Mouse (Mus musculus) kidney, adult 11 months (tissue): ENCODE data around the gene Crls1.

Experiments used
- DNase-seq: peaks from one replicate; pipeline ENCODE4 v3.0.0; 2022

The Crls1 gene

DNA sequence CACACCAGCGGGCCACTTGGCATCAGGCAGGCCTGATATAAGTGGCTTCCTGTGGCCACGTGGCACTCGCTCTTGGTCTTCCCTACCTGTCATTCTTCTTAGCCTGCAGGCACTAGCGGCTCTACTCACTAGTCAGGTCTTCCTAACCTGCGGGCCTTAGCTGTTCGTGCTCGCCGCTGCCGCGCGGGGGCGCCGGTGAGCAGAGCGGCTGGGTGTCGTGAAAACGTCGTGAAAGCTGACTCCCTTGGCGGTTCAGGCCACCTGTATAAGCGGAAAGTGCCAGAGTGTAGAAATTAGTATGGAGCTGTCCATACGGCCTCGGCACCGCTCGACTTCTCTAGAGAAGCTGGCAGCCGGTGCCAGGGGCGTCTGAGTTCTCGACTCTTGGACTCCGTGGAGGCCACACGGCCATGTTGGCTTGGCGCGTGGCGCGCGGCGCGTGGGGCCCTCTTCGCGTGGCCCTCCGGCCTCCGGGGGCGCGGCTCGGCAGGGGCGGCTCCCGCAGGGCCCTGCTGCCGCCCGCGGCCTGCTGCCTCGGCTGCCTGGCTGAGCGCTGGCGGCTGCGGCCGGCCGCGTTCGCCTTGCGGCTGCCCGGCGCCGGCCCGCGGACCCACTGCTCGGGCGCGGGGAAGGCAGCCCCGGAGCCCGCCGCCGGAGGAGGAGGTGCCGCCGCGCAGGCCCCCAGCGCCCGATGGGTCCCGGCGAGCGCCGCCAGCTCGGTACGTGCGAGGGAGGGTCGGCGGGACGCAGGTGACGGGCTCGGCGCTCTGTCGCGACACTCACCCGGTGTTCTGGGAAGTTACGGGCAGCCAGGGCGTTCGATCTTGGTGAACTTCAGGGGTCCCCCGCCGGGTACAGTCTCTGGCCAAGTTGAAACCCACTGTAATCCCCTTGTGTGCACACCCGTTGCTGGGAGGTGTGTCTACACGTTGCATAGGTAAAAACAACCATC lies at the start of gene Crls1:
Gene Crls1, plus strand, starts transcription at position 260 of the 952 bp plus-strand sequence.
- peak; percentile 95 for DNase-seq

DNA sequence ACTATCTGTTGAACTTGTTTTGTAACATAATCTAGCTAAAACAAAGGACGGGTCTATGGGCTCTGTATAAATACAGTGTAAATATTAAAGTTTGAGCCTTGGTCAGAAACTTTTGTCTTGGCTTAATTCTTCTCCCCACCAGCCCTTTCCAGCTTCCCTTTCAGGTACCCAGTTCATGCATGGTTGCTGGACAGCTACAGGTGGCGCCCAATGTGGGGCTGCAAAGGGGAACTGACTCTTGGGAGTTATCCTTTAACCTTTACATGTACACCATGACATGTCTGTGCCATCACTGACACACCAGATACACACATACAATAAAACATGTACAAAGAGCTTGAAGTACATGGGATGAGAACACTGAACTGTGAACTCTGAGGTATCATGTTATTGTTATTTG lies 43.5 kb upstream of the Crls1 start:
- DNase-seq: no peak

DNA sequence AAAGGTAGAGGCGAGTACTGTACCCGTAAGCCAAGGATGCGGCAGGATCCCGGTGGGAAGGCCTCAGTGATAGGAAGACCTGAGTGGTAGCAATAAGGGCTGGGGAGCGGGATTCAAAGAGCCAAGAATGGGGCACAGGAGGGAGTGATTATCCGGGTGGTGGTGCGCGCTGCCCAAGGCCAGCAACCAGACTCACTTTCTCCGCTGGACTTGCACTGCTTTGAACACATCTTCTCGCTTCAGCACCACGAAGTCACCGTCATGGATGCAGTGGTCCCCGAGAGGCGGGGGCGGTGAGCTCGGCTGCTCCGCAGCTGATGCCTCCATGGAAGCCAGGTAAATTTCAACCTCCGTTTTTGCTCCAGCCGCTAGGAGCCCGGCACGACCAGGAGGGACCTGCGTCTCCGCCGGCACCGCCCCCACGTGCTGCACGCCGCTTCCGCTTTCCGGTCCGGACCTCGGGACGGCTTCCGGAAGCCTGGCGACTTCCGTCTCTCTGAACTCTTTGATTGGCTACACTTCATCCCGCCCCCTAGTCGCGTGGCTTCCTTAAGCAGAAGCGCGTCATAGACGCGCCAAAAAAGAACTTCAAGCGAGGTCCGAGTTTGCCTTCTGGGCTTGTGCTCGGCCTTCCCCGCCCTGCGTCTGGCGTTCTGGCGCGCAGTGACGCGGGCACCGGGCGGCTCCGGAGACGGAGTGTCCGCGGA lies 30.7 kb upstream of the Crls1 start, which contains the start of the genes Trmt6 and Mcm8:
Gene Trmt6, minus strand, starts transcription at position 448 of the 707 bp plus-strand sequence.
Gene Mcm8, plus strand, starts transcription at position 534 of the 707 bp plus-strand sequence.
- peak; percentile 91 for DNase-seq

DNA sequence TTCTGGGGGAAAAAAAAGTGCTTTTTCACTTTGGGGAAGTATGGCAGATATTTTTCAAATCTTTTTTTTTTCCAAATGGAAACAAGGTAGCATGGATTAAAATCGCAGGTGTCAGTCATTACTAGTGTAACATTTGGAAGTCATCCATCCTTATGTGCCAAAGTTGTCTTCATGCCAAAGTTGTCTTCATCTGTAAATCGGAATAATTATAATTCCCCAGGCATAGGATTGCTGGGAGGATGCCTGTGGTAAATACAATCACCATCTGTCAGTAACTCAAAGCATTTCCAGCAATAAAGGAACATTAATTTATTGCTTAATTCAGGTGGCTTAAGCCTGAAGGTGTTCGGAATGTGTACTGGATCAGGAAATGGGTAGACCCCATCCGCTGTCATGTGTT lies 5.4 kb upstream of the Crls1 start:
- DNase-seq: no peak

DNA sequence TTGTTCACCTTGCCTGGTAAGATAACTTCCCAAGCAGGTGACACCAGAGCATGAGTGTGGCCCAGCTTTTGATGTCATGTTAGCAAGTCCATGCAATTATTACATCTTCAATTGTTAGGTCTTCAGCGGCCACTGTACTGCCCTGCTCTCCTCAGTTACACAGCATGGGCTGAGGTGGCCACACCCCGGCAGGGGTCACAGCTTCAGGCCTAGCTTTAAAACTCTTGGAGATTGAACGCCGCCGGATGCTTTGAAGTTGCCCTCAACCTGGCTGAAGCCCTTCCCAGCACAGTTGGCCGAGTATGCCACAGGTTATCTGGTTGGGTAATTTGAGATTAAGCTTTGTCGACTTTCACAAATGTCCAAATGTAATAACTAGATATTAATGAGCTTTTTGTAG lies 1.1 kb downstream of the Crls1 start:
- no peak for DNase-seq

DNA sequence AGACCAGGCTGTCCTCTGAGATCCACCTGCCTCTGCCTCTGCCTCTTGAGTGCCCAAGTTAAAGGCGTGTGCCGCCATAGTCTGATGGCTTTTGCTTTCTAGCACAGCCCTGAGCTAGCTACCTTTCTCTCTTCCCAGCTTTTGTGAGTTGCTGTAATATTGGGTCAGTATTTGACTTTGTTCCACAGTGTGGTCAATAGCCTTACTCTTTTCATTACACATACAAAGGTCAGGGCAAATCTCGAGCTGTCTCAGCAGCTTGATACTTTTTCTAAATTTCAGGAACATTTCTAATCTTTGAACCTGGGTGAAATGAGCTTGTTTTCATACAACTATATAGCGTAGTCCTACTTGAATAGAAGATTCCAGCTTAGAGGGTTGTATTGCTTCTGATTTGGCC lies 1.9 kb downstream of the Crls1 start:
- DNase-seq: no peak

DNA sequence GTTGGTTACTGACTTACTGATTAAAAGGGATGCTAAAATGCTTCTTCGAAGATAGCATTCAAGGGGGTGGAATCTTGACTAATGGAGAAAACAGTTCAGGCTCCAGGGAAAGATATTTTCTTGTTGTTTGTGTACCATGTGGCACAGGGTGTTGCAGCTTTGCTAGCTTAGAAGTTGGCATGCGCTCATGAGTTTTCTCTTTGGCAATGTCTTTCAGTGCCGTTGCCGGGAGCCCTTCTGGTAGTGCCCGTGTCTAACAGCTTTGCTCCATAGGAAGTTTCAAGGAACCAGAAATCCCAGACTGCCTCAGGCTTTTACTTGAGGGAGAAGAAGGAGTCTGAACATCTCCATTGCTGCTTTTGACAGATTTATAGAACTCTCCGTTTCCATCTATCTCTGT lies 2.7 kb downstream of the Crls1 start:
- DNase-seq: no peak

DNA sequence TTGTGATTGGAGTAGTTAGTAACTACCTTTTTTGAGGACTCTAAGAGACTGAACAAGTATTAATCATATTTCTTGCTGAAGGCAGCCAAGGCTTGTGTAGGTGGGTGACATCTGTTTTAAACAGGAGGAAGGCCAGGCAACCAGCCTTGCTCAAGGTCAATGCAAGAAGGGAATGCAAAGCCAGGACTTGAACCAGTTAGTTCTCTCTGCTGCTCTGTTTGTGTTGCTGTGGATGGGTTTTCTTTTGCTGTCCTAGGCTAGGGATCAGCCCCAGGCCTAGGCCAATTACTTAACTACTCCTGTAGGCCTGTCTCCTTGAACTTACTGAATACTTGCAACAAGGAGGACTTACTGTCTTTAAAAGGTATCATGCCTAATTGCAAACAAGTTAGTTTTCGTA lies 6.6 kb downstream of the Crls1 start:
- DNase-seq: no peak

DNA sequence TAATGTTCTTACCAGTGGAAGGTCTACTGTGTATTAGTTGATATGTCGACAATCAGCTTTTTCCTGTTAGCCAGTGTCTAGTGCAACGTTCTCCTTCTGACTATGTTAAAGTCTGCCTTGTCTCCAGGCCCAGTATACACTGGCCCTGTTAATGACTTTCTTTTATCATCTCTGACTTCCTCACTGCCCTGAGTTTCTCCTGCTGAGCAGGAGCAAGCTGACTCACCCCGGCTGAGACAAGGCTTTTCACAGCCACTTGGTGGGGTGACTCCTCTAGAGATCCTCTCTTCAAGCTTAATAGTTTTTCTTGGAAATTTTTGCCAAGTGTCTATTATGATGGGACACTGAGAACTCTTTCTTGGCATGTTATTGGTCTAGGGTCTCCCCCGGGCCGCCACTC lies 9.9 kb downstream of the Crls1 start:
- DNase-seq: no peak

DNA sequence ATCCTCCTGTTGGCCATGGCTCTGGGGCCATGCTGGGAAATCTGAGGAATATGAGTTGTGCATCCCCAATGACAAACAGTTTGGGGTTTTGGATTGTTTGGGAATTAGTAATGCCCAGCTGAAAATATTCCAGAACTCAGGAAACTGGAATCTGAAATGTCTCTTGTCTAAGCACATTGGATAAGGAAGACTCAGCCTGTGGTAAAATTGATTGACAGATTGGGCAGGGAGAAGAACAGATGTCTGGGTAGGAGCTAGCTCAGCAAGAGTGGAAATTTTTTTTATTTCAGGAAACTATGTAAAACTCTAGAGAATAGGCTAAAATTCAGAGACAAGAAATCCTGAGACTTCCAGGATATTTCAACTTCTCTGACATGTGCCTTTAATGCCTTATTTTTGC lies 14.0 kb downstream of the Crls1 start:
- DNase-seq: no peak

DNA sequence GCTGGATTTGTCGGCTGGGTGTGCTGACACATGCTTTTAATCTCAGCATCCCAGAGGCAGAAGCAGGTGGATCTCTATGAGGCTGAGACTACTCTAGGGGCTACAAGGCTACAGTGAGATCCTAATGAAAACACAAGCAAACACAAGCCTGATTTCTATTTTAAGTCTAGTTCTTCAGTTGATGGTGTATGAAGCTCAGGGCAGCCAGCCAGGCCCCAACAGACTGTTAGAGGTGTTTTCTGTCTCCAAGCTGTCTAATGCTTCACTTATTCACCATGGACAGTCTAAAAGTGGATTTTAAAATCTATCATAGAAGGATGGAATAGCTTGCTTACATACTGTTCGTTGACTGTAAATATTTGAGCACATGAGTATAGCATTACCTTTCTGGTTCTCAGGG lies 15.0 kb downstream of the Crls1 start:
- no peak for DNase-seq

DNA sequence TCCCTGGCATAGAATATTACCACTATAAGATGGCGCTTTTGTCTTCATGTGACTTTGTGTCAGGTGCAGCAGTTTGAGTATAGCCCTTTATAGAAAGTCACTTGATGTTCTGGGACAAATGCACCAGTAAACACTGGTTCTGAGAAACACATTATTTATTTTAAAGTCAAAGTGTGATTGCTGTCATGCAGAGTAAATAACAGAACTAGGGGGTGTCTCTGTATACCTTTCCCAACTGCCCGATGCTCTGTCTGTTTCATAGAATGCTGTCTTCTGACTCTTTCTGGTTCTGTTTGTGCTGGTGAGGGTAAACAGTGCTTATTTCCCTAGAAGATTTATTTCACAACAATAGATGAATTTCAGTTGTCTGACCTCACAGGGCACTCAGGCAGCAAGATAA lies 16.9 kb downstream of the Crls1 start:
- DNase-seq: no peak

DNA sequence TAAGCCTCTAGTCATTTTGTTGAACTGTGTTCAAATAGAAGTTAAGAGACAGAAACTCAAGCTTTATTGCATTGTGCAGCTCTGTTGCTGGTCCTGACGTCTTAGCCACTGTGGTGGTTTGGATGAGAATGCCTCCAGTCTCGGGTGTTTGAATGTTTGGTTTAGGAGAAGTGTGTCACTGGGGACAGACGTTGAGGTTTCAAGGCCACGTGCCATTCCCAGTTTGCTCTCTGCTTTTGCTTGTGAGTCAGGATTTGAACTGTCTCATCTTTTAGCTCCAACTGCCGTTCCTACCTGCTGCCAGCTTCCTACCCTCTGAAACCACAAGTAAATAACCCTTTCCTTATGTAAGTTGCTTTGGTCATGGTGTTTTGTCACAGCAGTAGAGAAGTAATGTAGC lies 21.1 kb downstream of the Crls1 start:
- no peak for DNase-seq

DNA sequence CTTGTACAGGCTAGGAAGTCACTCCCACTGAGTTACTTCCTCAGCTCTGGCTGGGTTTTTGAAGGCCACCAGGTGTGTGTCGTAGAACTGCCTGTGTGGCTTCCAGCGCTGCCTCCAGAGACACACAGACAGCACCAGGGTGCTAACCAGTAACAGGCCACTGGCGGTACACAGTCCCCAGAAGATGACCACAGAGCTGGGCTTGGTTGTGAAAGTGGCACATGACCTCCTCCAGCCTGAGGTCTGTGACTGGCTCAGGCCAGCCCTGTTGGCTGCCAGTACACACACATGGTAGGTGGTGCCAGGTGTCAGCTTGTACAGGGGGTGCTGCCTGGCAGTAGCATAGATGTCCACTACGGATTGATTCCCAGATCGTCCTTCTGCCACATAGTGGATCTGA lies 23.2 kb downstream of the Crls1 start:
- DNase-seq: no peak

DNA sequence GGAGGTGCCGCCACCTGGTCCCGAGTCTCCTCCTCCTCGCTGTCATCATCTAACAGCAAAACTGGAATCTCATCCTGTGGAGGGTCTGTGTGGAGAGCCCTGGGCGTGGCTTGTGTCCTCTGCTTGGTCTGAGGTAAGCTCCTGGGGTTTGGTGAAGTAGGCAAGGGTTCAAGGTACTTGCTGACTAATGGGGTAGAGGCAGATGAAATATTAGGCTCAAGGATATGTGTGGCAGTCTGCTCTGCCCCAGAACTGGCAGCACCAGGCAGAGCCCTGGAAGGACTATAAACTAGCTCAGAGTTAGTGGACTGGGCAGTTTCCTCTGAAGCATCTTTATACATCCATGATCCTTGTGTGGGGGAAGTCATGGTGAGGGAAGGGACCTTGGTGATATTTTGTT lies 23.8 kb downstream of the Crls1 start:
- DNase-seq: no peak

DNA sequence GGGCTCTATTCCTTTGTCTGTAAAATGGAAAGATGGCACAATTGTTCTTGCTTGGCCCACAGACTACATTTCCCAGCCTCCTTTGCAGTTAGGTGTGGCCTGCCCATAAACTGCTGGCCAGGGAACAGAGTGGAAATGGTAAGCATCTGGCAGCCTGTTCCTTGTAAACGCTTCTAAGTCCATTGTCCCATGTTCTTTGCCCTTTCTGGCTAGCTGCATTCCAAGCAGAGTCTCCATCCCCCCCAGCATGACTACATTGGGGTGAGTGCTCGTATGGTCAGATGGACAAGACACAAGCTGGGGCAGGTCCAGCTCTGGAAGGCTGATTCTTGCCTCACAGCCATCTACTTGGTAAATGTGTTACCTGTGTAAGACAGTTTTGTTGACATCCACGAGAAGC lies 25.2 kb downstream of the Crls1 start:
- peak; percentile 96 for DNase-seq

DNA sequence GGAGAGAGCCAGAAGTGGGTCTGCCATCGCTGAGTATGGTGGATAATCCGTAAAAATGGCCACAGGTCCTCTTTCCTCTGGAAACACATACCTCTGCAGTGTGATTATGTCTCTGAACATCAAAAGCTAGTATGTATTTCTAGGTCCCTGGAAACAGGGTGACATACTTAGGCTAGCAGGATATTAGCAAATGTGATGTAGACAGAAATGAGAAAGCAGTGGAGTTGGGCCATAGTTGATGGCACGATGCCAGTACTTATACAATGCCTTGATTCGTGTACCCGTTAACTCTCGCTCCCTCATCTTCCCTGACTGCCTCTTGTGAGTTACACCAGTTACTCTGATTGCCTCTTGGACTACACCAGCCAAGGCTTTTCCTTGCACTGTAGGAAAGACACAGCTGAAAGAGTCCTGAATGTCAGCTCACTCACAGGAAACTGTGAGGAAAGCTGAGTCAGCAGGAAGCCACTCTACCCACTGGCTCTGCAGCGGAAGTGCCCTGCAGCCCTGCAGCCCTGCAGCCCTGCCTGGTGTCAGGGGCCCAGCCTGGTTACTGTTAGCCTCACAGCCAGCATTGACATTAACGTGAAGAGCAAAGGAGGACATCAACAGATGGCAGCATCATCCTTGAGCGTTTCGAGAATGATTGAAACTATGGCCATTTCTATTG lies 27.3 kb downstream of the Crls1 start:
- DNase-seq: no peak

DNA sequence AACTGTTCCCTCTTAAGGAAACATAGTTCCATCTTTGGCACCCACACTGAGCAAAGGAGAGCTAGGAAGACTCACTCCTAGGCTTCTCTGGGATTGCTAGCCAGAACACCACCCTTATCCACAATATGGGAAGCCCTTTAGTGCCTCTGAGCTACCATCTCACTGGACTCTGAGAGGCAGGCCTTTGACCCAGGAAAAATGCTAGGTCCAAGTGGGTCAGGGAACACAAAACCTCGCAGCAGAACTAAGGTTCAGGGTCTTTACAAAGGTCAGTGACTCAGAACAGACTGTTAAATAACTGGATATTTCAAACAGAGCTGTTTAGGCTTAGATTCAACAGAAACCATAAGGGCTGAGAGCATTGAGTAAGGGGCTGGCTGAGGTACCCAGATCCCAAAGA lies 30.5 kb downstream of the Crls1 start:
- peak; percentile 52 for DNase-seq

DNA sequence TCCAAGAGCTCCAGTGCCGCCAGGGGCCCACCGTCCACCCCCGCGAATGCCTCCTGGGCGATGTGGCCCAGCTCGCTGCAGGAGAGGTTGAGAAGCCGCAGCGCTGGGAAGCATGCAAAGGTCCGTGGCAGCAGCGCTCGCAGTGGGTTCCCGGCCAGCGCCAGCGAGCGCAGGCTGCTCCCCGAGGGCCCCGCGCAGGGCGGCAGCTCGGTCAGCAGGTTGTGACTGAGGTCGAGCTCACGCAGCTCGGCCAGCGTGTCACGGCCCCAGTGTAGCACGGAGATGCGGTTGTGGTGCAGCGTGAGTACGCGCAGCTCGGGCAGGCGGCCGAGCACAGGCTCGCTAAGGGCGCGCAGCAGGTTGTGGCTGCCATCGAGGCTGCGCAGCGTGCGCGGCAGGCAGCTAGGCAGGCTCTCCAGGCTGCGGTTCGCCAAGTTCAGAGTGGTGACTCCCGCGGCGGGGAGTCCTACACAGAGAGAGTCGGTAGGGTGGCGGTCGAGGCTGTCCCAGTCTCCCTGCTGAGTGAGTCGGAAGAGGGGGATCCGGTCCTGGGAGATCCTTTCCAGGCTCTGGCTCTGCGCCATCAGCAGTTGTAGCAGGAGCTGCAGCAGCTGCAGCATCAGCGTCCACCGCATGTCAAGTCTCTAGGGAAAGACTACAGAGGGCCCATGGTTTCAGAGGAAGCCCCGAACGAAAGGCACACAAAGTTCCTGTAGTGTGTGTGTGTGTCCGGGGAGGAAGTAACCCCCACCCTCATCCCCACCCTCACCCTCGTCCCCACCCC lies 33.0 kb downstream of the Crls1 start:
- no peak for DNase-seq

DNA sequence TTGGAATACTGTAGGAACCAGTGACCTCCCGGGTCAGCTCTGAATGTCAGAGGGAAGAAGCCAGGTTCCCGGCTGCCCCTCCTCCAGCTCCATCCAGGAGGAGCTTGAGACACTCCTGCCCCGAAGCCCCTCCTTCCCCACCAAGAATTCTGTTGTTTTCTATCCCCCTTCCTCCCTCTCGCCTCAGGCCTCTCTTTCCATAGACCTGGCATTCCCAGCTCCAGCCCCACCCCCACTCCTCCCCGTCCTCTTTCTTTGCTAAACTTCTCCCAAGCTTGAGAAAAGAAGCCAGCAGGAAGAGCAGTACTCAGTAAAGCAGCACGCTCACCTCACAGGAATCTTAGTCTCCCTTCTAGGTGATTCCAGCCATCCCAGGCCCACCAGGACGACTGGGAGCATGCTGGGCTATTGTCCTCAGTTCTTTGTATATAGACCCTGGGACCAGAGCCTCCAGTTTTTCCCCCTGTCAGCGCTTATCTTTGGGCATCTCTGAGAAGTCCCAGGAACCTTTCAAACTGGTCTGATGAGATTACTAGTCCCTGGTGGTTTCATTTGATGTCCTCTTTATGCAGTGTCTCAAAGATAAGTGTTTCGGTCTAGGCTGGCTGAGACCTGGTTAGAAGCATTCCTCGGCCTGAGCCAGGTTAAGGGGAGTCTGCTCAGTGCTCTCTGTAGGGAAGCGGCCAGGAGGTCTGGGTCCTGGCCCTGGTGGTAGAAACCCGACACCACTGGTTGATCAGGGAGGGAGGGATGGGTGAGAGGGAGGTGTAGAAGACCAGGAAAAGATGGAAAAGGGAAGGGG lies 34.6 kb downstream of the Crls1 start, which contains the start of gene Lrrn4:
Gene Lrrn4, minus strand, starts transcription at position 48 of the 802 bp plus-strand sequence.
- DNase-seq: no peak

DNA sequence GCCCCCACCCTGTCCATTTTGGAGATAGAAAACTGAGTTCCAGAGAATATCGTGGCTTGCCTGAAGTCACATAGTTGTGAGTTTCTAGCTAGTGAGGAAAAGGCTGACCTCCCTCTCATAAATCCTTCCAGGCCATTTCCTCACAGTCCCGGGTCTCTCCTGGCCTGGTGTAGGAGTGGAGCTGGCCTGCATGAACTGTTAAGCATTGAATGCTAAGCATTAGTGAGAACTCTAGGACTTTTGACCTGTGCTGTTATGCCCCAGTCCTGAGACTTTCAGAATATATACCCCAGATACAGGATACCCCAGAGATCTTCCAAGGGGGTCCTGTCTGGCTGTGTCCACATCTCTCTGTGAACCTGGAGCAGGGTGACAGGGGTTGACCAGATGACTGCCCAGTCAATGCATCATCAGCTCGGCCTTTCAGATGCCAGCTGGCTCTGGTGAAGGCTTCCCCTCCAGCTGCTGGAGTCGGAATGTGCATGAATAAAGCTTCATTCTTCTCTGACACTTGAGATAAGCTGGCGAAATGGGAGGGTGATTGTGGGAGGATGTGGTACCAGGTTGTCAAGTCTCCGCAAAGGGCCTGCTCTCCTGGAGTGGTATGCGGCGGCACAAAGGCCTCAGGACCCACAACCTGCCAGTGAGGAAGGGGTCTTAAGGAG lies 38.0 kb downstream of the Crls1 start:
- no peak for DNase-seq
